ENCODE assay signal across 8 mouse cellular contexts in the genomic region with DNA sequence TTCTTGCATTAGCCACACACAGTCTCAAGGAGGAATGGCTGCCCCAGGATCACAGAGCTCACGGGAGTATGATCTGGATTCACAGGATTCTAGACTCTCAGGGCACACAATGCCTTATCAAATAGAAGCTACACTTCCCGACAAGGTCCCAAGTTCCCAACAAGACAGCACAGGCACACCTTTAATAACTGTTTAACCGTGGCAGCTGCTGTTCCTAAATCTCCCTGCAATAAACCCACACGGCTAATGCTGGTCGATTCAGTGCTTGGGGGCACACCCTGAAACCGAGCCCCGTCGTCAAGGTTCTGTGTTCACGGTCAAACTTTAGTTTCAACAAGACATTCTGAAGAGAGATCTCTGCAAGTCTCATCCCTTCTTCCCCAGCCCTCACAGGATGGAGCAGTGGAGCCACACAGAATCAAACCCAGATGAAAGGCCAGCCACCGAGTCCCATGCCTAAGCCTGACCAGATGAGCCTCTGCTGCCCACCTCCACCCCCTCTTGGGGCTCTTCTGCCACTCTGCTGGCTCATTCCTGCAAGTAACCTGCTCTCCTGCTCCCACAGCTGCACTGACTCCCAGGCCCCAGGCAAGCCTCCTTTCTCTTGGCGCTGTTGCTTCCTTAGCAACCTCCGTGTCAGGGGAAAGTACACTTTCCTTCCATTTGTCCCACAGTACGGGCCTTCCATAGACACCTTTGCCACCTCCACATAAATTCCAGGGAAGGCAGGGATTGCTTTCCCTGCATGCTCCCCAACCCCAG.
DNase-seq lines count a peak whose midpoint lies in the region; ATAC-seq lines count a peak whose summit lies in the region.
"Had no signal": no experiment of that assay in that cellular context is flagged by ENCODE, and none has a peak within 500 bp of the region (broad histone marks: within the 10 kb centered on the region; RNA-seq: fewer than 3 reads in every experiment).

No protein-coding gene starts in this region.

- no peak overlapping the region for H3K4me2 ChIP-seq in lung, embryonic 16.5 days (ENCODE audit: low read depth, low read length)
- no peak overlapping the region for H3K4me2 ChIP-seq in forebrain, embryonic 16.5 days (ENCODE audit: low read length)
- H3K4me2 ChIP-seq in limb, embryonic 13.5 days (replicated peaks) = no peak overlapping the region; the same call in 1 of the 2 replicates
- H3K4me2 ChIP-seq in stomach, embryonic 16.5 days (ENCODE audit: low read depth, low read length) = no peak overlapping the region

- H3K36me3 ChIP-seq in lung, embryonic 16.5 days (ENCODE audit: control insufficient read depth, insufficient read depth, low read length) = no peaks in the 10 kb centered on the region
- H3K36me3 ChIP-seq in forebrain, embryonic 16.5 days (ENCODE audit: control insufficient read depth, insufficient read depth) = no peaks in the 10 kb centered on the region
- no peaks in the 10 kb centered on the region for H3K36me3 ChIP-seq in limb, embryonic 13.5 days
- H3K36me3 ChIP-seq in stomach, embryonic 16.5 days (ENCODE audit: control insufficient read depth, insufficient read depth, low read length) = no peaks in the 10 kb centered on the region

- H3K9ac ChIP-seq in lung, embryonic 16.5 days (ENCODE audit: low read length) = no peak overlapping the region
- H3K9ac ChIP-seq in forebrain, embryonic 16.5 days (replicated peaks; ENCODE audit: low read depth, low read length) = peak overlapping the region; percentile 35
- H3K9ac ChIP-seq in limb, embryonic 13.5 days = peak overlapping the region; percentile 39; the same call in 1 of the 2 replicates
- 0 out of 2 replicates have a peak overlapping the region, but pooled peaks have one; percentile 4 for H3K9ac ChIP-seq in stomach, embryonic 16.5 days (ENCODE audit: low read length)
- H3K9ac ChIP-seq: liver, embryonic 14.5 days had no signal

- 77% methylated on average over 13 of the region's 13 CpGs for WGBS in lung, embryonic 16.5 days
- WGBS in forebrain, embryonic 16.5 days = 77% methylated on average over 13 of the region's 13 CpGs
- 22% methylated on average over 13 of the region's 13 CpGs for WGBS in limb, embryonic 13.5 days
- WGBS in stomach, embryonic 16.5 days = 61% methylated on average over 13 of the region's 13 CpGs

- no peaks in the 10 kb centered on the region for H3K4me1 ChIP-seq in lung, embryonic 16.5 days (replicated peaks; ENCODE audit: control insufficient read depth, insufficient read depth, low read length)
- peaks cover 5% of the 10 kb centered on the region for H3K4me1 ChIP-seq in forebrain, embryonic 16.5 days (replicated peaks; ENCODE audit: control insufficient read depth, insufficient read depth, low read length)
- H3K4me1 ChIP-seq in limb, embryonic 13.5 days = peaks cover 21% of the 10 kb centered on the region
- H3K4me1 ChIP-seq in stomach, embryonic 16.5 days (ENCODE audit: control insufficient read depth, insufficient read depth, low read length) = no peaks in the 10 kb centered on the region

- H3K4me3 ChIP-seq in lung, embryonic 16.5 days (ENCODE audit: low read length) = no peak overlapping the region
- no peak overlapping the region for H3K4me3 ChIP-seq in forebrain, embryonic 16.5 days (replicated peaks; ENCODE audit: low read length)
- H3K4me3 ChIP-seq in limb, embryonic 13.5 days = no peak overlapping the region
- no peak overlapping the region for H3K4me3 ChIP-seq in stomach, embryonic 16.5 days (replicated peaks; ENCODE audit: low read length)

- no peak for DNase-seq in lung, postnatal 14 days
- DNase-seq in cerebellum, postnatal 4 days (ENCODE audit: low spot score in 2 of 2) = no peak
- DNase-seq in layer of hippocampus, adult 9-11 months = no peak

- ATAC-seq in lung, embryonic 16.5 days (ENCODE audit: low read depth) = peak; percentile 40; the same call in 1 of the 2 replicates
- ATAC-seq in forebrain, embryonic 16.5 days = peak; percentile 37; the same call in 1 of the 2 replicates
- ATAC-seq in limb, embryonic 13.5 days (ENCODE audit: low FRiP score, low read depth) = no peak
- ATAC-seq in stomach, embryonic 16.5 days (ENCODE audit: insufficient read depth, low FRiP score) = 0 out of 2 replicates have a peak, but pooled peaks have one; percentile 11

- no peak overlapping the region for H3K27ac ChIP-seq in lung, embryonic 16.5 days (ENCODE audit: low read length)
- H3K27ac ChIP-seq in forebrain, embryonic 16.5 days (ENCODE audit: low read length) = peak overlapping the region; percentile 31
- H3K27ac ChIP-seq in limb, embryonic 13.5 days = peak overlapping the region; percentile 70
- no peak overlapping the region for H3K27ac ChIP-seq in stomach, embryonic 16.5 days (ENCODE audit: low read length)
- H3K27ac ChIP-seq: liver, embryonic 14.5 days had no signal

- H3K27me3 ChIP-seq in lung, embryonic 16.5 days (ENCODE audit: control insufficient read depth, insufficient read depth, low read depth, low read length) = no peaks in the 10 kb centered on the region
- H3K27me3 ChIP-seq in forebrain, embryonic 16.5 days (replicated peaks; ENCODE audit: control insufficient read depth, insufficient read depth, low read length) = no peaks in the 10 kb centered on the region
- H3K27me3 ChIP-seq in limb, embryonic 13.5 days = no peaks in the 10 kb centered on the region
- no peaks in the 10 kb centered on the region for H3K27me3 ChIP-seq in stomach, embryonic 16.5 days (ENCODE audit: control insufficient read depth, insufficient read depth, low read length)

- H3K9me3 ChIP-seq in lung, embryonic 16.5 days (ENCODE audit: control insufficient read depth, low read length) = no peaks in the 10 kb centered on the region
- no peaks in the 10 kb centered on the region for H3K9me3 ChIP-seq in forebrain, embryonic 16.5 days (ENCODE audit: control insufficient read depth, low read length)
- no peaks in the 10 kb centered on the region for H3K9me3 ChIP-seq in limb, embryonic 13.5 days
- H3K9me3 ChIP-seq in stomach, embryonic 16.5 days (replicated peaks; ENCODE audit: control insufficient read depth, low read length) = no peaks in the 10 kb centered on the region

Comparison
In these comparisons a context has a peak if more than half of its experiments do, and no peak if none do; other contexts are left out.
1. H3K27ac ChIP-seq: peak in forebrain, embryonic 16.5 days (single experiment) and limb, embryonic 13.5 days (single experiment); none in lung, embryonic 16.5 days (single experiment) and stomach, embryonic 16.5 days (single experiment).